Comparison of ENCODE assay signal across 8 mouse cellular contexts in genomic region chr8:4258678-4259077, GRCm38 (mm10). TPM values are rescaled to one million over a fixed set of nuclear protein-coding genes. Genes with fewer than 3 reads are reported as not detected.
DNase-seq lines count a peak whose midpoint lies in the region; ATAC-seq and TF ChIP-seq lines count a peak whose summit lies in the region.

No protein-coding gene starts in this region.

- no peaks in the 10 kb centered on the region for H3K9me3 ChIP-seq in heart, postnatal 0 days (replicated peaks; ENCODE audit: control insufficient read depth, low read length)
- no peaks in the 10 kb centered on the region for H3K9me3 ChIP-seq in liver, embryonic 14.5 days (ENCODE audit: control insufficient read depth, low read length)

- 1% methylated on average over 32 of the region's 32 CpGs for WGBS in heart, postnatal 0 days
- WGBS in liver, embryonic 14.5 days (ENCODE audit: insufficient replicate concordance): under 1% methylated on average over 31 of the region's 32 CpGs

- H3K27me3 ChIP-seq in heart, postnatal 0 days (ENCODE audit: control insufficient read depth, insufficient read depth, low read length): no peaks in the 10 kb centered on the region
- no peaks in the 10 kb centered on the region for H3K27me3 ChIP-seq in liver, embryonic 14.5 days (ENCODE audit: control insufficient read depth, insufficient read depth, low read length)

- TF ChIP-seq CTCF in cortical plate, adult 2 months (IDR thresholded peaks at IDR 0.05; ENCODE audit: extremely low read depth, insufficient read depth, low read length): no peak
- no peak for TF ChIP-seq CTCF in heart, postnatal 0 days (IDR thresholded peaks at IDR 0.05; ENCODE audit: low read depth)
- TF ChIP-seq CTCF in liver, embryonic 14.5 days (IDR thresholded peaks at IDR 0.05; ENCODE audit: low read depth): no peak

- H3K4me2 ChIP-seq in heart, postnatal 0 days (ENCODE audit: low read depth, low read length): peak overlapping the region; percentile 97
- H3K4me2 ChIP-seq in liver, embryonic 14.5 days (ENCODE audit: low read depth): peak overlapping the region; percentile 97

- peak; percentile 96 for DNase-seq in heart, adult 11 months
- no peak for DNase-seq in heart, adult 8-10 months (ENCODE audit: low spot score)
- peak; percentile 39 to 50 for DNase-seq in B cell, adult 2 months
- no peak for DNase-seq in heart, postnatal 0 days (ENCODE audit: low spot score)
- no peak for DNase-seq in liver, embryonic 14.5 days (ENCODE audit: low read depth in 3 of 3, low spot score in 3 of 3)
- DNase-seq in spleen, postnatal 10 days (ENCODE audit: low spot score in 2 of 2): peak; percentile 60 to 62
- no peak for DNase-seq in ovary, postnatal 36 days (ENCODE audit: low spot score)

- H3K4me1 ChIP-seq in cortical plate, adult 2 months (ENCODE audit: control insufficient read depth, insufficient read depth, low read length): peaks cover 10% of the 10 kb centered on the region
- peaks cover 11% of the 10 kb centered on the region for H3K4me1 ChIP-seq in heart, postnatal 0 days (ENCODE audit: control insufficient read depth, insufficient read depth)
- H3K4me1 ChIP-seq in liver, embryonic 14.5 days (replicated peaks; ENCODE audit: control insufficient read depth in 2 of 2, insufficient read depth in 2 of 2, low read length in 1 of 2): peaks cover 4 to 7% of the 10 kb centered on the region in 2 experiments

- ATAC-seq in heart, postnatal 0 days (ENCODE audit: insufficient read depth, low read depth): peak; percentile 52
- ATAC-seq in liver, embryonic 14.5 days (ENCODE audit: insufficient read depth): peak; percentile 65

- TF ChIP-seq POLR2A in cortical plate, adult 2 months (IDR thresholded peaks at IDR 0.05; ENCODE audit: extremely low read depth, insufficient read depth, low read length): no peak

- peak overlapping the region; percentile 89 for H3K4me3 ChIP-seq in cortical plate, adult 2 months (ENCODE audit: insufficient read depth, low read length)
- H3K4me3 ChIP-seq in heart, postnatal 0 days (ENCODE audit: low read depth, low read length): peak overlapping the region; percentile 66
- peak overlapping the region; percentile 39 to 58 for H3K4me3 ChIP-seq in liver, embryonic 14.5 days (ENCODE audit: insufficient read depth in 1 of 2, low read depth in 2 of 2, low read length in 2 of 2)

- peaks cover 61% of the 10 kb centered on the region for H3K36me3 ChIP-seq in heart, postnatal 0 days (replicated peaks; ENCODE audit: control insufficient read depth, insufficient read depth, low read length)
- peaks cover 24% of the 10 kb centered on the region for H3K36me3 ChIP-seq in liver, embryonic 14.5 days (replicated peaks; ENCODE audit: control insufficient read depth, insufficient read depth, low read depth)

- no peak for TF ChIP-seq EP300 in heart, postnatal 0 days (IDR thresholded peaks at IDR 0.05; ENCODE audit: low read depth)
- TF ChIP-seq EP300 in liver, embryonic 14.5 days (IDR thresholded peaks at IDR 0.05; ENCODE audit: low read depth): no peak

- H3K27ac ChIP-seq in cortical plate, adult 2 months (ENCODE audit: insufficient read depth, low read length): peak overlapping the region; percentile 89
- no peak overlapping the region for H3K27ac ChIP-seq in heart, postnatal 0 days (ENCODE audit: low read depth)
- H3K27ac ChIP-seq in liver, embryonic 14.5 days: no peak overlapping the region

- peak overlapping the region; percentile 62 for H3K9ac ChIP-seq in heart, postnatal 0 days (replicated peaks; ENCODE audit: low read depth, low read length)
- H3K9ac ChIP-seq in liver, embryonic 14.5 days (replicated peaks): peak overlapping the region; percentile 47

RNA-seq across cellular contexts. Expression of gene Ctxn1, which starts 0.4 kb away (rescaled TPM):
- under 1 TPM; 0.37 to 0.87 (median 0.79) TPM for total RNA-seq in heart, adult 8-10 months (2022)
- polyA plus RNA-seq in cortical plate, adult 2 months (2012; rRNA removed): 1,021 and 1,048 TPM in 2 replicates
- 10.4 and 12.5 TPM in 2 replicates for total RNA-seq in heart, postnatal 0 days (2014; rRNA removed; ENCODE audit: low replicate concordance)
- polyA plus RNA-seq in heart, postnatal 0 days (2015; fragmentation: Nextera tagmentation; extraction: Ambion mirVana): 13.2 and 13.7 TPM in 2 replicates
- polyA plus RNA-seq in liver, embryonic 14.5 days (2012; rRNA removed): 3.0 and 4.6 TPM in 2 replicates
- polyA plus RNA-seq in liver, embryonic 14.5 days (2014; fragmentation: Nextera tagmentation; extraction: Ambion mirVana): 1.1 and 1.2 TPM in 2 replicates

RNA-seq across cellular contexts. Expression of gene Snapc2, which starts 5.8 kb away (rescaled TPM):
- 10 to 100 TPM; 17.6 to 20.0 (median 19.3) TPM for total RNA-seq in heart, adult 8-10 months (2022)
- 48.8 and 48.9 TPM in 2 replicates for polyA plus RNA-seq in cortical plate, adult 2 months (2012; rRNA removed)
- total RNA-seq in heart, postnatal 0 days (2014; rRNA removed; ENCODE audit: low replicate concordance): 32.6 and 84.9 TPM in 2 replicates
- 26.7 and 29.9 TPM in 2 replicates for polyA plus RNA-seq in heart, postnatal 0 days (2015; fragmentation: Nextera tagmentation; extraction: Ambion mirVana)
- 11.5 and 13.0 TPM in 2 replicates for polyA plus RNA-seq in liver, embryonic 14.5 days (2012; rRNA removed)
- 14.1 and 15.5 TPM in 2 replicates for polyA plus RNA-seq in liver, embryonic 14.5 days (2014; fragmentation: Nextera tagmentation; extraction: Ambion mirVana)

RNA-seq across cellular contexts. Expression of gene Tgfbr3l, which starts 10.7 kb away (rescaled TPM):
- 1 to 10 TPM; 1.7 to 5.0 (median 2.6) TPM for total RNA-seq in heart, adult 8-10 months (2022)
- 26.4 and 27.5 TPM in 2 replicates for polyA plus RNA-seq in cortical plate, adult 2 months (2012; rRNA removed)
- total RNA-seq in heart, postnatal 0 days (2014; rRNA removed; ENCODE audit: low replicate concordance): 3.9 and 6.4 TPM in 2 replicates
- 1.8 and 2.7 TPM in 2 replicates for polyA plus RNA-seq in heart, postnatal 0 days (2015; fragmentation: Nextera tagmentation; extraction: Ambion mirVana)
- 5.2 and 6.4 TPM in 2 replicates for polyA plus RNA-seq in liver, embryonic 14.5 days (2012; rRNA removed)
- 0.30 and 0.34 TPM in 2 replicates for polyA plus RNA-seq in liver, embryonic 14.5 days (2014; fragmentation: Nextera tagmentation; extraction: Ambion mirVana)

RNA-seq across cellular contexts. Expression of gene Timm44, which starts 17.0 kb away (rescaled TPM):
- 100 to 1,000 TPM in 2 of 4 experiments, 10 to 100 TPM in 2; 94.0 to 109 (median 101) TPM for total RNA-seq in heart, adult 8-10 months (2022)
- polyA plus RNA-seq in cortical plate, adult 2 months (2012; rRNA removed): 92.9 and 111 TPM in 2 replicates
- 95.0 and 120 TPM in 2 replicates for total RNA-seq in heart, postnatal 0 days (2014; rRNA removed; ENCODE audit: low replicate concordance)
- 74.7 and 78.8 TPM in 2 replicates for polyA plus RNA-seq in heart, postnatal 0 days (2015; fragmentation: Nextera tagmentation; extraction: Ambion mirVana)
- 28.3 and 41.3 TPM in 2 replicates for polyA plus RNA-seq in liver, embryonic 14.5 days (2012; rRNA removed)
- polyA plus RNA-seq in liver, embryonic 14.5 days (2014; fragmentation: Nextera tagmentation; extraction: Ambion mirVana): 38.5 and 42.4 TPM in 2 replicates

RNA-seq across cellular contexts. Expression of gene Gm49320, which starts 20.0 kb away (rescaled TPM):
- total RNA-seq in heart, adult 8-10 months (2022): under 1 TPM in 1 of 4 experiments, not detected in 3; 0.25 TPM
- 4.8 and 5.8 TPM in 2 replicates for polyA plus RNA-seq in cortical plate, adult 2 months (2012; rRNA removed)
- total RNA-seq in heart, postnatal 0 days (2014; rRNA removed; ENCODE audit: low replicate concordance): 0.66 TPM in 1 of 2 replicates, not detected in the other
- 0.19 and 0.34 TPM in 2 replicates for polyA plus RNA-seq in heart, postnatal 0 days (2015; fragmentation: Nextera tagmentation; extraction: Ambion mirVana)
- 0.47 and 0.66 TPM in 2 replicates for polyA plus RNA-seq in liver, embryonic 14.5 days (2012; rRNA removed)
- 0.05 and 0.14 TPM in 2 replicates for polyA plus RNA-seq in liver, embryonic 14.5 days (2014; fragmentation: Nextera tagmentation; extraction: Ambion mirVana)

Comparison
In these comparisons a context has a peak if more than half of its experiments do, and no peak if none do; other contexts are left out.
1. DNase-seq: peak in heart, adult 11 months (single experiment), B cell, adult 2 months (2 of 2) and spleen, postnatal 10 days (2 of 2); none in heart, adult 8-10 months (single experiment), heart, postnatal 0 days (single experiment), liver, embryonic 14.5 days (0 of 3) and ovary, postnatal 36 days (single experiment).
2. RNA of gene Ctxn1, which starts 0.4 kb away (polyA plus RNA-seq): 1,021 to 1,048 TPM in cortical plate, adult 2 months; 13.2 to 13.7 TPM in heart, postnatal 0 days and 1.1 to 4.6 TPM in liver, embryonic 14.5 days; every median in the first group is over 10 times any median in the second.
3. Peak in every context shown above with its lines, with median percentiles within 50 percentile points of each other: H3K4me3 ChIP-seq.